Mouse (Mus musculus): ENCODE results near the gene Rbfox2.

DNA sequence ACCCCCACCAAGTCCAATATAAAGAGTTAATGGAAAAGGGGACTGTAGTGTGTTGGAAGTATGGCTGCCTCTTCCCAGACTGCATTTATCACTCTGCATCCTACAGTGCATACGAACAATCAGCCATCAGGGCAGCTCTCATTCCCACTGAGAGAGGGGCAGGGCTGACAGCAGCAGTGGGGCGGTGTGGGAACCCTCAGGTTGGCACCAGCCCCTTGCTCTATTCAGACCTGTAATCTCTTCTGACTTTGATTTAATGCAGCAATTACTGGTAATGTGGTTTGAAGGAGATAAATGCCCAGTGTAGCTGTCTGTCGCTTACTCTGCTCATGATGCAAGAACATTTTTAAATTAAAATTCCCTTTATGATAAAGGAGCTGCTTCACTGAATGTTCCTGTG, 134.4 kb downstream of the Rbfox2 start:
- TF ChIP-seq POLR2A (IDR thresholded peaks at IDR 0.05; ENCODE audit: borderline replicate concordance, insufficient read depth, low read length) (no peak), CTCF (IDR thresholded peaks at IDR 0.05; ENCODE audit: borderline replicate concordance, insufficient read depth, low read depth, low read length) (no peak)

Measured in cerebellum, adult 2 months (tissue).